Mouse (Mus musculus) ES-E14 (cell line): Measurements from ENCODE around the gene C1qtnf3.

Experiments used
- CHD2 ChIP-seq: IDR thresholded peaks from 2 replicates; pipeline ENCODE4 v1.6.1; 2014; ENCODE audit warnings: mild to moderate bottlenecking, low read depth, low read length, inconsistent platforms
- HCFC1 ChIP-seq: IDR thresholded peaks from 2 replicates; pipeline ENCODE4 v1.6.1; 2012; ENCODE audit warnings: low read length, inconsistent platforms, borderline replicate concordance; ENCODE audit not compliant: insufficient read depth
- MAFK ChIP-seq: IDR thresholded peaks from 2 replicates; pipeline ENCODE4 v1.6.1; 2014; ENCODE audit warnings: mild to moderate bottlenecking, low read depth, low read length, inconsistent platforms; ENCODE audit not compliant: insufficient read depth
- ZC3H11A ChIP-seq: IDR thresholded peaks from 2 replicates; pipeline ENCODE4 v1.6.1; 2012; ENCODE audit warnings: low read depth, mild to moderate bottlenecking, inconsistent platforms, low read length, borderline replicate concordance
- ZNF384 ChIP-seq: IDR thresholded peaks from 2 replicates; pipeline ENCODE4 v1.6.1; 2012; ENCODE audit warnings: low read depth, low read length, inconsistent platforms

GRCm38 (mm10) chr15:10980712-10981111, 28.6 kb downstream of the C1qtnf3 start:
- TF ChIP-seq ZNF384 (no peak), MAFK (no peak), ZC3H11A (no peak), CHD2 (no peak), HCFC1 (no peak)
